In the genomic region with DNA sequence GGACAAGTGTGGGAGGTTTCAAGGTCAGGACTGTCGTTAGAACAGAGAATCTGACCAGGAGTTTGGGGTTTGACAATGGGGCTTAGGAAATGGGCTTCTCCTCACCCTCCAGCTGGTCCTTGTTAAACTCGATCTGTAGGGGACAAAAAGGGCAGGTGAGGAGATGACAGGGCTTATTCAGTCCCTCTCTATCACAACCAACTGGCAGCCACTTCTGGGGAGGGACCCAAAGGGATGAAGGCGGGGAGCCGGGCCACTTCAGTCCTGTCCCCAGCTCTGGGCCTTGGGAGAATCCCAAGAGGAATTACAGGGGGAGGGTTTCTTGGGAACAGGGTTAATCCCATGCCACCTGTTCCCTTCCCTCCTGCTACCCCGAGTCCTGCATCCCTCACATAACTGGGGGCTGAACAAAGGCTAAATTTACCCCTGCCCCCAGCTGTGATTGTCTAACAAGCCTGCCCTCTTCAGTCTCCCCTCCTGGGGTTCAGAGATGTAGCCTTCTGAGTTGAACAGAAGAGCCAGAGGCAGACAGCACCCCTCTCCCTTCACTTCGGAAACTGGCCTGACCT, we compare ENCODE assay signal across 14 mouse cellular contexts. TPM values are rescaled to one million over a fixed set of nuclear protein-coding genes. Genes with fewer than 3 reads are reported as not detected.
A peak's percentile ranks its signal among the peaks of the same experiment; 100 is the strongest.
DNase-seq lines count a peak whose midpoint lies in the region; ATAC-seq and TF ChIP-seq lines count a peak whose summit lies in the region.
"Had no signal": no experiment of that assay in that cellular context is flagged by ENCODE, and none has a peak within 500 bp of the region (broad histone marks: within the 10 kb centered on the region; RNA-seq: fewer than 3 reads in every experiment).

No protein-coding gene starts in this region.

- H3ac ChIP-seq in C2C12 (ENCODE audit: control insufficient read depth, insufficient read length, low read depth): no peak overlapping the region

- no peak for DNase-seq in heart, embryonic 10.5 days (ENCODE audit: low spot score)
- no peak for DNase-seq in heart, postnatal 14 days
- no peak for DNase-seq in kidney, postnatal 4 days
- no peak for DNase-seq in urinary bladder, postnatal 4 days (ENCODE audit: low spot score in 2 of 2)
- DNase-seq: adrenal gland, postnatal 36 days; gastrocnemius, postnatal 14 days; lung, embryonic 14.5 days; thymus, postnatal 14 days had no signal

- H3K9ac ChIP-seq in kidney, embryonic 15.5 days: 0 out of 2 replicates have a peak overlapping the region, but pooled peaks have one; percentile 6
- H3K9ac ChIP-seq in embryonic facial prominence, embryonic 15.5 days: no peak overlapping the region
- H3K9ac ChIP-seq in intestine, postnatal 0 days (ENCODE audit: low read depth, low read length): no peak overlapping the region
- H3K9ac ChIP-seq: lung, embryonic 14.5 days had no signal

- WGBS in heart, embryonic 10.5 days: 48% methylated on average over 6 of the region's 6 CpGs
- 22% methylated on average over 6 of the region's 6 CpGs for WGBS in kidney, embryonic 15.5 days
- 32% methylated on average over 6 of the region's 6 CpGs for WGBS in embryonic facial prominence, embryonic 15.5 days
- WGBS in intestine, postnatal 0 days: 56% methylated on average over 6 of the region's 6 CpGs

- no peak for ATAC-seq in kidney, embryonic 15.5 days (replicated peaks; ENCODE audit: low FRiP score)
- no peak for ATAC-seq in embryonic facial prominence, embryonic 15.5 days (ENCODE audit: insufficient number of reproducible peaks, low FRiP score, low TSS enrichment, low read depth)
- no peak for ATAC-seq in intestine, postnatal 0 days
- ATAC-seq: forebrain, embryonic 16.5 days had no signal

- H3K79me3 ChIP-seq in C2C12 (ENCODE audit: low read depth): peaks cover 30% of the 10 kb centered on the region

- peaks cover 47% of the 10 kb centered on the region for H3K79me2 ChIP-seq in C2C12 (ENCODE audit: control insufficient read depth, insufficient read depth)

- H3K27me3 ChIP-seq in heart, embryonic 10.5 days (ENCODE audit: insufficient read depth, poor library complexity, severe bottlenecking): no peaks in the 10 kb centered on the region
- H3K27me3 ChIP-seq in kidney, embryonic 15.5 days: no peaks in the 10 kb centered on the region
- H3K27me3 ChIP-seq in C2C12 (ENCODE audit: control insufficient read depth, insufficient read depth, insufficient read length): no peaks in the 10 kb centered on the region
- H3K27me3 ChIP-seq in embryonic facial prominence, embryonic 15.5 days: no peaks in the 10 kb centered on the region
- H3K27me3 ChIP-seq in intestine, postnatal 0 days (replicated peaks; ENCODE audit: control insufficient read depth, insufficient read depth, low read length): no peaks in the 10 kb centered on the region

- intact Hi-C loops in heart, postnatal 14 days (cut with DNase I): loop anchor here (5.0 kb wide), 1 partner anchor 36 kb away; no protein-coding TSS in a partner anchor

- H3K36me3 ChIP-seq in heart, embryonic 10.5 days: peaks cover 7% of the 10 kb centered on the region
- peaks cover 4% of the 10 kb centered on the region for H3K36me3 ChIP-seq in kidney, embryonic 15.5 days
- peaks cover 10% of the 10 kb centered on the region for H3K36me3 ChIP-seq in C2C12 (ENCODE audit: control insufficient read depth, insufficient read depth)
- H3K36me3 ChIP-seq in embryonic facial prominence, embryonic 15.5 days: peaks cover 2% of the 10 kb centered on the region
- no peaks in the 10 kb centered on the region; the same call in 1 of the 2 replicates for H3K36me3 ChIP-seq in intestine, postnatal 0 days (ENCODE audit: control insufficient read depth, insufficient read depth)

- H3K9me3 ChIP-seq in heart, embryonic 10.5 days: no peaks in the 10 kb centered on the region
- H3K9me3 ChIP-seq in kidney, embryonic 15.5 days (replicated peaks): no peaks in the 10 kb centered on the region
- H3K9me3 ChIP-seq in embryonic facial prominence, embryonic 15.5 days (replicated peaks): no peaks in the 10 kb centered on the region
- no peaks in the 10 kb centered on the region for H3K9me3 ChIP-seq in intestine, postnatal 0 days (ENCODE audit: control insufficient read depth)
- H3K9me3 ChIP-seq: G1E had no signal

- TF ChIP-seq CTCF in C2C12 (IDR thresholded peaks at IDR 0.05; ENCODE audit: control insufficient read depth, insufficient read depth, insufficient read length): no peak
- TF ChIP-seq CTCF in intestine, postnatal 0 days (IDR thresholded peaks at IDR 0.05; ENCODE audit: low read depth): no peak

- H3K27ac ChIP-seq in heart, embryonic 10.5 days: peak overlapping the region; percentile 59
- no peak overlapping the region for H3K27ac ChIP-seq in kidney, embryonic 15.5 days
- H3K27ac ChIP-seq in embryonic facial prominence, embryonic 15.5 days (replicated peaks): 0 out of 2 replicates have a peak overlapping the region, but pooled peaks have one; percentile 28
- H3K27ac ChIP-seq in intestine, postnatal 0 days (ENCODE audit: low read depth, low read length): no peak overlapping the region

- H3K4me3 ChIP-seq in heart, embryonic 10.5 days: peak overlapping the region; percentile 15; the same call in 1 of the 2 replicates
- H3K4me3 ChIP-seq in kidney, embryonic 15.5 days (replicated peaks): no peak overlapping the region
- no peak overlapping the region for H3K4me3 ChIP-seq in C2C12 (ENCODE audit: insufficient read depth, poor library complexity, severe bottlenecking)
- H3K4me3 ChIP-seq in embryonic facial prominence, embryonic 15.5 days (replicated peaks): no peak overlapping the region
- H3K4me3 ChIP-seq in intestine, postnatal 0 days (ENCODE audit: low read depth, low read length): no peak overlapping the region

- H3K4me2 ChIP-seq in kidney, embryonic 15.5 days: no peak overlapping the region
- no peak overlapping the region for H3K4me2 ChIP-seq in embryonic facial prominence, embryonic 15.5 days (replicated peaks)
- H3K4me2 ChIP-seq in intestine, postnatal 0 days (replicated peaks; ENCODE audit: low read depth): no peak overlapping the region
- H3K4me2 ChIP-seq: lung, embryonic 14.5 days had no signal

- peaks cover 52% of the 10 kb centered on the region for H3K4me1 ChIP-seq in heart, embryonic 10.5 days
- H3K4me1 ChIP-seq in kidney, embryonic 15.5 days: peaks cover 53% of the 10 kb centered on the region
- H3K4me1 ChIP-seq in embryonic facial prominence, embryonic 15.5 days: peaks cover 41% of the 10 kb centered on the region
- H3K4me1 ChIP-seq in intestine, postnatal 0 days (replicated peaks; ENCODE audit: control insufficient read depth, insufficient read depth, low read length): no peaks in the 10 kb centered on the region

TF ChIP-seq in C2C12, 6 proteins besides CTCF, POLR2A, EP300 and RAD21:
- TF ChIP-seq CEBPB (IDR thresholded peaks at IDR 0.05; ENCODE audit: low read depth) (no peak), MYOD1 (IDR thresholded peaks at IDR 0.05; ENCODE audit: control insufficient read depth, insufficient read length, low read depth) (peak; percentile 18), USF1 (IDR thresholded peaks at IDR 0.05; ENCODE audit: low read depth) (no peak), FOSL1 (IDR thresholded peaks at IDR 0.05; ENCODE audit: insufficient read depth, low read length, poor library complexity, severe bottlenecking) (no peak), MYOG (IDR thresholded peaks at IDR 0.05; ENCODE audit: control insufficient read depth, extremely low read depth, insufficient read length) (no peak)

RNA-seq across cellular contexts. Expression of a gene that starts 1.9 kb away (rescaled TPM):
- 3.2 and 4.0 TPM in 2 replicates for polyA plus RNA-seq in heart, embryonic 10.5 days (2016; fragmentation: Nextera tagmentation; extraction: Ambion mirVana)
- 1 to 10 TPM; 3.3 to 4.3 TPM for total RNA-seq in heart, postnatal 14 days (2021)
- 4.2 and 4.7 TPM in 2 replicates for polyA plus RNA-seq in kidney, embryonic 15.5 days (2015; fragmentation: Nextera tagmentation; extraction: Ambion mirVana)
- polyA plus RNA-seq in C2C12 (2012; fragmentation: generic; extraction: Trizol): 16.7 TPM
- polyA plus RNA-seq in embryonic facial prominence, embryonic 15.5 days (2015; fragmentation: Nextera tagmentation; extraction: Ambion mirVana): 5.0 and 6.9 TPM in 2 replicates
- polyA plus RNA-seq in intestine, postnatal 0 days (2015; fragmentation: Nextera tagmentation; extraction: Ambion mirVana): 1.3 and 1.8 TPM in 2 replicates

RNA-seq across cellular contexts. Expression of a gene that starts 2.6 kb away (rescaled TPM):
- polyA plus RNA-seq in heart, embryonic 10.5 days (2016; fragmentation: Nextera tagmentation; extraction: Ambion mirVana): 1,508 and 1,550 TPM in 2 replicates
- total RNA-seq in heart, postnatal 14 days (2021): 100 to 1,000 TPM; 357 to 392 TPM
- polyA plus RNA-seq in kidney, embryonic 15.5 days (2015; fragmentation: Nextera tagmentation; extraction: Ambion mirVana): 1,170 and 1,259 TPM in 2 replicates
- 3,169 TPM for polyA plus RNA-seq in C2C12 (2012; fragmentation: generic; extraction: Trizol)
- polyA plus RNA-seq in embryonic facial prominence, embryonic 15.5 days (2015; fragmentation: Nextera tagmentation; extraction: Ambion mirVana): 1,219 and 1,296 TPM in 2 replicates
- polyA plus RNA-seq in intestine, postnatal 0 days (2015; fragmentation: Nextera tagmentation; extraction: Ambion mirVana): 2,493 and 2,543 TPM in 2 replicates

RNA-seq across cellular contexts. Expression of a gene that starts 29.1 kb away (rescaled TPM):
- 17.8 and 20.3 TPM in 2 replicates for polyA plus RNA-seq in heart, embryonic 10.5 days (2016; fragmentation: Nextera tagmentation; extraction: Ambion mirVana)
- 10 to 100 TPM; 22.3 to 23.6 TPM for total RNA-seq in heart, postnatal 14 days (2021)
- polyA plus RNA-seq in kidney, embryonic 15.5 days (2015; fragmentation: Nextera tagmentation; extraction: Ambion mirVana): 19.4 and 22.8 TPM in 2 replicates
- polyA plus RNA-seq in C2C12 (2012; fragmentation: generic; extraction: Trizol): 120 TPM
- polyA plus RNA-seq in embryonic facial prominence, embryonic 15.5 days (2015; fragmentation: Nextera tagmentation; extraction: Ambion mirVana): 43.3 and 44.0 TPM in 2 replicates
- polyA plus RNA-seq in intestine, postnatal 0 days (2015; fragmentation: Nextera tagmentation; extraction: Ambion mirVana): 11.7 and 12.5 TPM in 2 replicates

RNA-seq across cellular contexts. Expression of a gene that starts 37.5 kb away (rescaled TPM):
- polyA plus RNA-seq in heart, embryonic 10.5 days (2016; fragmentation: Nextera tagmentation; extraction: Ambion mirVana): 66.0 and 68.7 TPM in 2 replicates
- 10 to 100 TPM; 76.6 to 80.5 TPM for total RNA-seq in heart, postnatal 14 days (2021)
- polyA plus RNA-seq in kidney, embryonic 15.5 days (2015; fragmentation: Nextera tagmentation; extraction: Ambion mirVana): 75.9 and 77.2 TPM in 2 replicates
- polyA plus RNA-seq in C2C12 (2012; fragmentation: generic; extraction: Trizol): 48.4 TPM
- polyA plus RNA-seq in embryonic facial prominence, embryonic 15.5 days (2015; fragmentation: Nextera tagmentation; extraction: Ambion mirVana): 85.2 and 93.6 TPM in 2 replicates
- polyA plus RNA-seq in intestine, postnatal 0 days (2015; fragmentation: Nextera tagmentation; extraction: Ambion mirVana): 31.1 and 31.6 TPM in 2 replicates

RNA-seq across cellular contexts. Expression of a gene that starts 51.0 kb away (rescaled TPM):
- 11.2 and 12.8 TPM in 2 replicates for polyA plus RNA-seq in heart, embryonic 10.5 days (2016; fragmentation: Nextera tagmentation; extraction: Ambion mirVana)
- total RNA-seq in heart, postnatal 14 days (2021): 1 to 10 TPM; 7.0 to 8.4 TPM
- 16.2 and 17.7 TPM in 2 replicates for polyA plus RNA-seq in kidney, embryonic 15.5 days (2015; fragmentation: Nextera tagmentation; extraction: Ambion mirVana)
- 13.0 TPM for polyA plus RNA-seq in C2C12 (2012; fragmentation: generic; extraction: Trizol)
- 15.8 and 16.0 TPM in 2 replicates for polyA plus RNA-seq in embryonic facial prominence, embryonic 15.5 days (2015; fragmentation: Nextera tagmentation; extraction: Ambion mirVana)
- polyA plus RNA-seq in intestine, postnatal 0 days (2015; fragmentation: Nextera tagmentation; extraction: Ambion mirVana): 10.0 and 10.4 TPM in 2 replicates

Comparison
In these comparisons a context has a peak if more than half of its experiments do, and no peak if none do; other contexts are left out.
1. H3K27ac ChIP-seq: peak in heart, embryonic 10.5 days (single experiment) and embryonic facial prominence, embryonic 15.5 days (single experiment); none in kidney, embryonic 15.5 days (single experiment) and intestine, postnatal 0 days (single experiment).